Mouse (Mus musculus): ENCODE results near the gene Jag2.

DNA sequence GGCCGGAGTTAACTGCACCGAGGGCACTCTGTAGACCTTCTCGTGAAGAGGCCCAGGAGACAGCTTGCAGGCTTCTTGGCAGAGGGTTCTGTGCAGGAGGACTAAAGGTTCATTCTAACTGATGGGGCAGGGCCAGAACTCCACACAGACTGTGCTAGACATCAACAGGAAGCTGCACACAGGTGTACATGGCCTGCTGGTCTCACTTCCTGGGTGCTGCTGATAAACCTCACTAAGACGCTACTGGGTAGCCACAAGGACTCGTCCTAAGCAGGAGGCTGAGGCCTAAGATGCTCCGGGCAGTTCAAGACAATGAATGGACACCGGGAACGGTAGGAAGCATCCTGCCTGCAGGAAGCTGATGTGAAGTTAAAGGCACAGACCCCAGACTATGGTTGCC is 29.8 kb upstream of the Jag2 start:
- TF ChIP-seq CTCF (IDR thresholded peaks at IDR 0.05; ENCODE audit: borderline replicate concordance, insufficient read depth, low read depth, low read length) (no peak), POLR2A (IDR thresholded peaks at IDR 0.05; ENCODE audit: borderline replicate concordance, insufficient read depth, low read length) (no peak)

Data from cerebellum, adult 2 months (tissue).